Mouse (Mus musculus) left cerebral cortex, adult 8-10 months (tissue): ENCODE data around the gene Mrpl21. TPM values are rescaled to one million over a fixed set of nuclear protein-coding genes. Genes with fewer than 3 reads are reported as not detected.

ENCODE experiments used
- DNase-seq, 2 experiments: peaks; one replicate each; pipeline ENCODE4 v3.0.0; 2022; ENCODE audit warnings: low spot score in 2 of 2
- microRNA-seq, 2 experiments: library from miRNA; unstranded; fragments of <30 nt; microRNA quantifications; one replicate each; pipeline ENCODE4 v1.2.0; 2022
- total RNA-seq, 4 experiments: library from RNA; stranded (reverse); gene quantifications; 2 replicates each; pipeline ENCODE4 v1.2.4; 2022

Mrpl21 gene
- total RNA-seq, 4 experiments from 2014 or later, result 43.9 to 59.3 (median 46.7) TPM

- DNase-seq, result no peak
Observed at GRCm38 (mm10) chr19:3336485-3337255, 54.0 kb downstream of the Mrpl21 start.

DNA sequence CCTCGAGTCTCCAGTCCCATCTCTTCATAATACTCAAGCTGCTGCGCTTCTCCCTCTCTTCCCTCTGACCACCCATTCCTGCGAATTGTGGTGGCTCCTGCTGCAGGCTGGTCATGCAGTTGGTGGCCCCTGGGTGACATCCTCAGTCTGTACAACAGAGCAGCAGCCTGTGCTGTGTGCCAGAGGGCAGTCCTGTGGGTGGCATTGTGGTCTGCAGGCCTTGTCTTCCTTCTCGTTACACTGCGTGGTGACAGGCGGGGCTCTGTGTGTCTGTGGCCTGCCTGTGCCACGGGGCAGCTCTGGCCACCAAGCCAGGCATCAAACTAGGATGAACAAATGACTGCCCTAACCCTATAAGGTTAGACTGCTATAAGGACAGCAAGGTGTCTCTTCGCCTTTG, 56.5 kb downstream of the Mrpl21 start:
- no peak for DNase-seq

- DNase-seq, result peak in 1 of 2 experiments; percentile 49
Observed at GRCm38 (mm10) chr19:3341021-3341420, 58.3 kb downstream of the Mrpl21 start.

Small RNA genes lying within 50 kb of the gene (microRNA-seq; reads per million reads assigned to microRNA genes)
- gene Mir6984, result 0 to 0.44 reads per million in 2 experiments

Other genes starting within 250 kb of the Mrpl21 start
- 10 to 100 TPM; 10.9 to 11.9 (median 11.4) TPM for gene Ighmbp2, start 116 bp downstream of the Mrpl21 start, total RNA-seq
- 10 to 100 TPM; 22.4 to 29.3 (median 26.1) TPM for gene Cpt1a, start 39.4 kb downstream of the Mrpl21 start, total RNA-seq
- under 1 TPM in 2 of 4 experiments, not detected in 2; 0.33 to 0.34 TPM for gene Tesmin, start 106.0 kb downstream of the Mrpl21 start, total RNA-seq
- 1 to 10 TPM in 3 of 4 experiments, under 1 TPM in 1; 0.82 to 3.3 (median 1.6) TPM for gene Gal, start 131.6 kb downstream of the Mrpl21 start, total RNA-seq